Mouse (Mus musculus) olfactory bulb, adult 2 months (tissue): Measurements from ENCODE around the gene Phc2.

Source experiments
- CTCF ChIP-seq: fragments of 200-500 bp; IDR thresholded peaks from 2 replicates; pipeline ENCODE4 v1.5.1; 2012; ENCODE audit warnings: low read depth, mild to moderate bottlenecking, low read length, moderate library complexity; ENCODE audit not compliant: insufficient read depth
- POLR2A ChIP-seq: fragments of 200-500 bp; IDR thresholded peaks from 2 replicates; pipeline ENCODE4 v1.6.1; 2012; ENCODE audit warnings: mild to moderate bottlenecking, low read depth, low read length, moderate library complexity; ENCODE audit not compliant: insufficient read depth

- no peak for TF ChIP-seq POLR2A
- TF ChIP-seq CTCF: no peak
Observed at GRCm38 (mm10) chr4:128721761-128722160, 67.3 kb downstream of the Phc2 start.
